Mouse (Mus musculus): Measurements from ENCODE around the gene Fam174b.

Fam174b gene

GRCm38 (mm10) chr7:73740111-73741035, at the start of gene Fam174b:
Gene Fam174b (plus strand): TSS chr7:73740302.
- DNase-seq, result no peak

- no peak for DNase-seq
Measured at GRCm38 (mm10) chr7:73697092-73697491, 43.0 kb upstream of the Fam174b start.

- no peak for DNase-seq
Measured at GRCm38 (mm10) chr7:73704305-73704704, 35.8 kb upstream of the Fam174b start.

GRCm38 (mm10) chr7:73713506-73713905, 26.6 kb upstream of the Fam174b start:
- DNase-seq, result no peak

- peak; percentile 23 for DNase-seq
Measured at GRCm38 (mm10) chr7:73715928-73716749, 24.0 kb upstream of the Fam174b start.

- DNase-seq, result no peak
Measured at GRCm38 (mm10) chr7:73716841-73717240, 23.3 kb upstream of the Fam174b start.

- DNase-seq, result no peak
Measured at GRCm38 (mm10) chr7:73718031-73718430, 22.1 kb upstream of the Fam174b start.

GRCm38 (mm10) chr7:73718497-73719007, 21.6 kb upstream of the Fam174b start:
- no peak for DNase-seq

- no peak for DNase-seq
Measured at GRCm38 (mm10) chr7:73721046-73721445, 19.1 kb upstream of the Fam174b start.

GRCm38 (mm10) chr7:73721764-73722163, 18.3 kb upstream of the Fam174b start:
- no peak for DNase-seq

GRCm38 (mm10) chr7:73729913-73730312, 10.2 kb upstream of the Fam174b start:
- DNase-seq, result no peak

GRCm38 (mm10) chr7:73730430-73731022, 9.6 kb upstream of the Fam174b start:
- no peak for DNase-seq

- no peak for DNase-seq
Measured at GRCm38 (mm10) chr7:73736046-73736445, 4.1 kb upstream of the Fam174b start.

GRCm38 (mm10) chr7:73741392-73741791, 1.3 kb downstream of the Fam174b start:
- DNase-seq, result no peak

- no peak for DNase-seq
Measured at GRCm38 (mm10) chr7:73741841-73742240, 1.7 kb downstream of the Fam174b start.

GRCm38 (mm10) chr7:73743144-73743543, 3.0 kb downstream of the Fam174b start:
- DNase-seq, result no peak

GRCm38 (mm10) chr7:73743831-73744370, 3.8 kb downstream of the Fam174b start:
- DNase-seq, result no peak

GRCm38 (mm10) chr7:73745903-73746302, 5.8 kb downstream of the Fam174b start:
- no peak for DNase-seq

GRCm38 (mm10) chr7:73746836-73747235, 6.7 kb downstream of the Fam174b start:
- no peak for DNase-seq

GRCm38 (mm10) chr7:73747531-73747930, 7.4 kb downstream of the Fam174b start:
- no peak for DNase-seq

- no peak for DNase-seq
Measured at GRCm38 (mm10) chr7:73748437-73749108, 8.5 kb downstream of the Fam174b start.

GRCm38 (mm10) chr7:73749339-73749738, 9.2 kb downstream of the Fam174b start:
- DNase-seq, result no peak
